Mouse (Mus musculus) kidney, adult 2 months (tissue): ENCODE measurements at regions not wholly inside any gene's neighbourhood (a gene's known extent, or its start where the extent isn't known, plus 50 kb on each side); places are given as distances from the start of the nearest gene placed in this dataset.

Experiments used
- CTCF ChIP-seq: fragments of 200-500 bp; conservative IDR thresholded peaks from 2 replicates; pipeline ENCODE4 v1.5.1; 2011; ENCODE audit warnings: low read depth, mild to moderate bottlenecking, control low read depth, low read length, moderate library complexity, mixed read lengths; ENCODE audit not compliant: insufficient read depth, insufficient read length
- POLR2A ChIP-seq: fragments of 200-500 bp; IDR thresholded peaks from one replicate; pipeline ENCODE4 v1.6.1; 2011; ENCODE audit warnings: low read depth, low read length, control low read depth

DNA sequence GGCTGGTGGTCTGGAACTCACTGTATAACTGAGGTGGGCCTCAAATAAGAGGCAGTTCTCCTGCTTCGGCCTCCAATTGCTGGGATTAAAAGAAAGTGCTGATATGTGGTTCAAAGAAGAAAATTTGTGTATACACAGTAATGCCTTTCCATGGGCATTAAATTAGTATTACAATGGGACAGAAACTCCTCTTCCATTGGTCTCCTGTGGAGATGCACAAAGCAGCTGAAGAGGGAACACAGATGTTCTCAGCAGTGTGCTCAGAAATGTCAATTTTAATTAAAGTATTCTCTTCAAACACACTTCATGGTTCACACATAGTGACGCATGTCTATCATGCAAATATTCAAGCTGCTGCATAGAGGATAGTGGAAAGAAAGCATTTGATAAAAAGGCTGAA, 56.4 kb upstream of the Otx2 start:
- TF ChIP-seq CTCF (no peak), POLR2A (no peak)
